Mouse (Mus musculus): ENCODE results near the gene Coa7. TPM values are rescaled to one million over a fixed set of nuclear protein-coding genes. Genes with fewer than 3 reads are reported as not detected.

The Coa7 gene
- total RNA-seq (2021) (10 to 100 TPM; 46.9 to 53.0 TPM), polyA plus RNA-seq (2012; rRNA removed) (6.5 and 7.7 TPM in 2 replicates)
- long read RNA-seq, transcript Coa7-202 (3 exons, 3,714 nt) = major isoform, 20 of 20 reads
- long read RNA-seq, partial matches to known transcripts = 0 of 20 reads
- long read RNA-seq, other reads (novel, unspliced or antisense) = 0 of 20 reads

- DNase-seq = peak; percentile 97
Observed at GRCm38 (mm10) chr4:108327730-108328484, at the start of gene Coa7. Coa7 (plus strand) TSS chr4:108328140.

- DNase-seq = no peak
Observed at GRCm38 (mm10) chr4:108300266-108300665, 27.7 kb upstream of the Coa7 start.

- DNase-seq = peak; percentile 94
Observed at GRCm38 (mm10) chr4:108300670-108301373, 27.1 kb upstream of the Coa7 start, which contains the start of gene Zyg11b. Zyg11b (minus strand) TSS chr4:108301096.

GRCm38 (mm10) chr4:108302296-108302890 lies 25.5 kb upstream of the Coa7 start:
- no peak for DNase-seq

DNA sequence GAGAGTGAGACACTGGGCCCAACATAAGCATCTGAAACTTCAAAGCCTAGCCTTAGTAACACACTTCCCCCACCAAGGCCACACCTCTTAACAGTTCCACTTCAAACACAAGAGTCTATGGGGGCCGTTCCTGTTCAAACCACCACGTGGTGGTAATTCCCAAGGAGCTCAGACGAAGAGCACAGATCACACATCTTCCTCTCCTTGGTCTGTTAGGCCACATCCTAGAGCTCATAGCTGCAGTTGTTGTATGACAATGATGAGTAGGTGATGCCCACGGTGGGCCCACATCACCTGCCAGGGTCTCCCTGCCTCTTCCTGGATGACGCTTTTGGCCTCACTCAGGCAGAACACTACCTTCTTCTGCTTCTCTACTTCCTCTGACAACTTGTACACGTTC lies 17.2 kb upstream of the Coa7 start:
- no peak for DNase-seq

DNA sequence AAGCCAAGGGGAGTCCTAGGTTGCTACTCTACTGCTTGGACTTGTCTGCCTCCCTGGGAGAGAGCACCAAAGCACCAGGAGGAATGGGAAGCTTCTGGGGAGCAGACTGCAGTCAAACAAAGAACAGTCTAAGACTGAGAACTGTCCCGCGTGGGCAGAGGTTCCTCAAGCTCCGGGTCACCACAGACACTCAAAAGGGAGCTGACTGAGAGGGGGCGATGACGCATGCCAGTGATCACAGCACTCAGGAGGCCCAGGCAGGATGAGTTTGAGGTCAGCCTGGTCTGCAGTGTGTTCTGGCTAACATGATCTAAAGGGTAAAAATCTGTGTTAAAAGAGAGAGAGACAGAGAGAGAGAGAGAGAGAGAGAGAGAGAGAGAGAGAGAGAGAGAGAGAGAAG lies 13.9 kb upstream of the Coa7 start:
- no peak for DNase-seq

GRCm38 (mm10) chr4:108317656-108318605 lies 10.0 kb upstream of the Coa7 start:
- DNase-seq = no peak

- no peak for DNase-seq
Observed at GRCm38 (mm10) chr4:108318649-108319615, 9.0 kb upstream of the Coa7 start.

GRCm38 (mm10) chr4:108319747-108320146 lies 8.2 kb upstream of the Coa7 start:
- no peak for DNase-seq

DNA sequence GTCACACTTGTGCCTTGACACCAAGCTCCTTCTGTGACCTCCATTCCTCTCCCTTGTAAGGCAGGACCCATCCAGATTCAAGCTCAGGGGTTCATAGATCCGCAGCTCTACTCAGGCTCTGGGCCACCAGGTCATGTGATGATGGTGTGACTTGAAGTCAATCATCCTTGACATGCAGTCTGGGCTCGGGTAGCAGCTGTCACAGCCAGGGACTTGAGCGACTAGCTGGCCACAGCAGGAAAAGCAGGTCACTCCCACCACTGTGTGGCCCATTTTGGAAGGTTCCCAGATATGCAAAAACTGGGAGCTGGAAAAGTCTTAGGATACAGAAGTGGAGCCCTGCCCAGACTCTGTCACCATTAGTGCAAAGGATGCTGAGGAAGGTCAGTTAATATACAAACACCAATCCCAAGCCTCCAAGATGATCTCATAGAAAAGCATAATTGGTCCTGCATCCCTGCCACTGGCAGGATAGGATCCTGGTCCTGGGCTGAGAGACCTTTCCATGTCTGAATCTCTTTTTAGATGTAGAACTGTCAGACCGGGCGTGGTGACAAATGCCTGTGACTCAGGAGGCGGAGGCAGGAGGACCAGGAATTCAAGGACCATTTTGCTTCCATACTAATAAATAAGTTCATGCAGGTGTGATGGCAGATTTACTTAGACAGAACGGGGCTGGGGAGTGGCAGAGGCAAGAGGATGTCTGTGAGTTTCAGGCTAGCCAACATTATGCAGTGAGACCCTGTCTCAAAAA lies 7.1 kb upstream of the Coa7 start:
- DNase-seq = peak; percentile 55

GRCm38 (mm10) chr4:108323588-108323987 lies 4.4 kb upstream of the Coa7 start:
- DNase-seq = no peak

DNA sequence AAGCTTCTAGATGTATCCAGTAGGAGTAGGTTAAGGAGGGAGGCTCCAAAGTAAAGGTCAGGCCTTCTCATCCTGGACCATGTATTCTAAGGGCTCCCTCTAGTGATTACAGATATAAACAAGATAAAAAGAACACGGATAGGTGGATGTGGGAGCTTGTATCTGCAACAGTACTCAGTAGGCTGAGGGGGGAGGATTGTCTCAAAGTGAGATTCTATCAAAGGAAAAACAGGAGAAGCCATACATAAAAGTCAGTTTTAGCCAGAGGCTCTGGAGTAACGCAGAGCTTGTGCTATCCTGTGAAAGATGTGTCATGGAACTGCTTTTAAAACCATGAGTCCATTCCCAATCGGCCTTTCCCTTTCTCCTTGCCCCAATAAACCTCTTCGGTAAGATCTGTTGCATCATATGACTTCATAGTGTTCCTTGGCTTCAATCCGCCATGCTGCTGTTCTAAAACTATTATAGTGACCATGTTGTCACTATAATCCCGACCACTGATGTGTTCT lies 815 bp upstream of the Coa7 start:
- peak; percentile 55 for DNase-seq

- peak; percentile 14 for DNase-seq
Observed at GRCm38 (mm10) chr4:108329840-108330239, 1.9 kb downstream of the Coa7 start.

DNA sequence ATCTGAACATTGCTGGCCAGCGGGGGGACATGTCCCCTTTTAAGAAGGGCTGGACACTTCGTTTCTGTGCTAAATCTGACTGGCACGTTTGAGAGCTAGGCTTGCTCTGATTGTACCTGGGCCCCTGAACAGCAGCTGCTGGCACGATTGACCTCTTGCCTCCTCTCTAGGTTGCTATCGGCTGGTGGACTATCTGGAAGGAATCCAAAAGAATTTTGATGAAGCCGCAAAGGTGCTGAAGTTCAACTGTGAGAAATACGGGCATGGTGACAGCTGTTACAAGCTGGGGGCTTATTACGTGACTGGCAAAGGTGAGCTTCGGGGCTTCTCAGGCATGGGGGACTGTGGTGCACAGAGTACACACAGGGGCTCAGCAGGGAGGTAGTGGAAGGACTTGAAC lies 4.1 kb downstream of the Coa7 start:
- no peak for DNase-seq

- DNase-seq = no peak
Observed at GRCm38 (mm10) chr4:108335413-108335812, 7.5 kb downstream of the Coa7 start.

DNA sequence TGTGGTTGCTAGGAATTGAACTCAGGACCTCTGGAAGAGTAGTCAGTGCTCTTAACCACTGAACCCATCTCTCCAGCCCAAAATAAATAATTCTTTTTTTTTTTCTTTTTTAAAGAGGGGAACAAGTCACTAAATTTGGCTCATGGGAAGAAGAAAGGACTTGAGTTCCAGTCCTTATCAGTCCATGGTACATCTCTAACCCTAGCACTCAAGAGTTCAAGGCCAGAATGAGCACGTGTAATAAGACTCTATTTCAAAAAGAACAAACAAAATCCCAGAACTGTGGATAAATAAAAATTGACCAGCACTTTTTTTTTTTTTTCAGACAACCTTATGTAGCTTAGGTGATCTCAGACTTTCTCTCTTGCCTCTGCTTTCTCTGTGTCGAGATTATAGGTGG lies 8.8 kb downstream of the Coa7 start:
- DNase-seq = no peak

DNA sequence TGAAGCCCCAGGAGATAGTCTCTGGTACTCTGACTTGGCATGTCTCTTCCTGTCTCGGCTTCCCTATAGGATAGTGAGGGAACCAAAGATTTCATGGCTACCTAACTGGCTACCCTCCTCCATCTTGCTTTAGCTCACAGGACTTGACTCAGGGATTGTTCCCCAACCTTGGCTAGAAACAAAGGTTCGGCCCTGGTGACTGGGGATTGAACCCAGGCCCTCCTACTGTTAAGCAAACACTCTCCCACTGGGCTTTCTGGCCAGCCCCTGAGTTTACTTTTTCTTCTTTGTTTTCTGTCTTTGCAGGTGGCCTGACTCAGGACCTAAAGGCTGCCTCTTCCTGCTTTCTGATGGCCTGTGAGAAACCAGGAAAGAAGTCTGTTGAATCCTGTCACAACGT lies 9.9 kb downstream of the Coa7 start:
- peak; percentile 12 for DNase-seq

- peak; percentile 85 for DNase-seq
Observed at GRCm38 (mm10) chr4:108338321-108338733, 10.4 kb downstream of the Coa7 start.

- peak; percentile 12 for DNase-seq
Observed at GRCm38 (mm10) chr4:108338811-108339210, 10.9 kb downstream of the Coa7 start.

Measured in adrenal gland, adult 2 months (tissue).